13 mouse cellular contexts compared by ENCODE assay signal in the genomic region with DNA sequence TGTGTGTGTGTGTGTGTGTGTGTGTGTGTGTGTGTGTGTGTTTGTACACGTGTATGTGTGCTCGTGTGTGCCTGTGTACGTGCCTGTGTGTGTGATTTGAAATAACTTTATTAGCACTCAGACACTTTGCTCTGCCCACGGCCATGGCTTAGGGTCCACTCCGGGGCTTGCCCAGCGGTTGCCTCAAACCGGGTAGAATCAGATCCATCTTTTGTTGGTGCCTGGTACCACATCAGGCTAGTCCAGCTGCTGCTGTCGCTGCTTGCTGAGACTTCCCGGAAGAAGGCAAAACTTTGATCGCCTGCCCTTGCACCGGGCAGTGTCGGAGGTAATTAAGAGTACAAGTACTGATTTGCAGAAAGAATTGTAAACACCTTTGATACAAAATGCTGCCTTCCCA. TPM values are rescaled to one million over a fixed set of nuclear protein-coding genes. Genes with fewer than 3 reads are reported as not detected.
DNase-seq lines count a peak whose midpoint lies in the region; ATAC-seq and TF ChIP-seq lines count a peak whose summit lies in the region.
"Had no signal": no experiment of that assay in that cellular context is flagged by ENCODE, and none has a peak within 500 bp of the region (broad histone marks: within the 10 kb centered on the region; RNA-seq: fewer than 3 reads in every experiment).

No protein-coding gene starts in this region.

- no peaks in the 10 kb centered on the region for H3K36me3 ChIP-seq in intestine, embryonic 14.5 days (ENCODE audit: control insufficient read depth, insufficient read depth, low read length)
- no peaks in the 10 kb centered on the region for H3K36me3 ChIP-seq in intestine, postnatal 0 days (ENCODE audit: control insufficient read depth, insufficient read depth)
- H3K36me3 ChIP-seq in embryonic facial prominence, embryonic 10.5 days (replicated peaks), result no peaks in the 10 kb centered on the region
- peaks cover 4% of the 10 kb centered on the region; the same call in 1 of the 2 replicates for H3K36me3 ChIP-seq in hindbrain, embryonic 14.5 days (replicated peaks; ENCODE audit: control insufficient read depth, insufficient read depth)
- H3K36me3 ChIP-seq: heart, embryonic 15.5 days; liver, embryonic 13.5 days had no signal

- TF ChIP-seq CTCF in intestine, postnatal 0 days (IDR thresholded peaks at IDR 0.05; ENCODE audit: low read depth), result no peak
- TF ChIP-seq CTCF in layer of hippocampus, adult 2 months (conservative IDR thresholded peaks at IDR 0.05), result no peak

- 20% methylated on average over 12 of the region's 12 CpGs for WGBS in intestine, embryonic 14.5 days
- 20% methylated on average over 12 of the region's 12 CpGs for WGBS in intestine, postnatal 0 days
- WGBS in embryonic facial prominence, embryonic 10.5 days, result 71% methylated on average over 12 of the region's 12 CpGs
- 27% methylated on average over 12 of the region's 12 CpGs for WGBS in hindbrain, embryonic 14.5 days

- no peaks in the 10 kb centered on the region for H3K9me3 ChIP-seq in intestine, embryonic 14.5 days (ENCODE audit: control insufficient read depth, low read length)
- H3K9me3 ChIP-seq in intestine, postnatal 0 days (ENCODE audit: control insufficient read depth), result no peaks in the 10 kb centered on the region
- H3K9me3 ChIP-seq in embryonic facial prominence, embryonic 10.5 days, result no peaks in the 10 kb centered on the region
- no peaks in the 10 kb centered on the region for H3K9me3 ChIP-seq in hindbrain, embryonic 14.5 days (ENCODE audit: control insufficient read depth, low read length)
- H3K9me3 ChIP-seq: heart, embryonic 15.5 days; liver, embryonic 13.5 days had no signal

- H3K9ac ChIP-seq in intestine, embryonic 14.5 days (ENCODE audit: low read length), result no peak overlapping the region
- H3K9ac ChIP-seq in intestine, postnatal 0 days (ENCODE audit: low read depth, low read length), result no peak overlapping the region
- H3K9ac ChIP-seq in hindbrain, embryonic 14.5 days, result peak overlapping the region; percentile 26; the same call in 1 of the 2 replicates
- H3K9ac ChIP-seq: heart, embryonic 15.5 days; liver, embryonic 13.5 days had no signal

- no peaks in the 10 kb centered on the region for H3K27me3 ChIP-seq in intestine, embryonic 14.5 days (replicated peaks; ENCODE audit: control insufficient read depth, insufficient read depth, low read length)
- no peaks in the 10 kb centered on the region for H3K27me3 ChIP-seq in intestine, postnatal 0 days (replicated peaks; ENCODE audit: control insufficient read depth, insufficient read depth, low read length)
- no peaks in the 10 kb centered on the region for H3K27me3 ChIP-seq in embryonic facial prominence, embryonic 10.5 days (replicated peaks; ENCODE audit: low read depth, poor library complexity, severe bottlenecking)
- H3K27me3 ChIP-seq in hindbrain, embryonic 14.5 days (ENCODE audit: control insufficient read depth, insufficient read depth, low read length), result no peaks in the 10 kb centered on the region
- H3K27me3 ChIP-seq: heart, embryonic 15.5 days had no signal

- no peak for DNase-seq in intestine, embryonic 14.5 days (ENCODE audit: low spot score)
- no peak for DNase-seq in embryonic facial prominence, embryonic 10.5 days (ENCODE audit: low spot score)
- DNase-seq in hindbrain, embryonic 14.5 days (ENCODE audit: low spot score), result no peak
- DNase-seq in neural tube, embryonic 10.5 days (ENCODE audit: extremely low spot score, low spot score), result peak; percentile 52
- no peak for DNase-seq in layer of hippocampus, adult 2 months (ENCODE audit: low spot score in 2 of 2)
- no peak for DNase-seq in T-cell, adult 2 months (ENCODE audit: low spot score)
- DNase-seq in cerebellum, adult 8-10 months, result no peak
- DNase-seq: liver, embryonic 13.5 days had no signal

- H3K4me1 ChIP-seq in intestine, embryonic 14.5 days (replicated peaks; ENCODE audit: control insufficient read depth, insufficient read depth, low read length), result peaks cover 53% of the 10 kb centered on the region
- H3K4me1 ChIP-seq in intestine, postnatal 0 days (replicated peaks; ENCODE audit: control insufficient read depth, insufficient read depth, low read length), result no peaks in the 10 kb centered on the region
- peaks cover 56% of the 10 kb centered on the region for H3K4me1 ChIP-seq in embryonic facial prominence, embryonic 10.5 days
- peaks cover 69% of the 10 kb centered on the region for H3K4me1 ChIP-seq in hindbrain, embryonic 14.5 days (replicated peaks; ENCODE audit: control insufficient read depth, insufficient read depth, low read length)
- H3K4me1 ChIP-seq: liver, embryonic 13.5 days had no signal

- no peak for ATAC-seq in intestine, embryonic 14.5 days (replicated peaks; ENCODE audit: low FRiP score, low TSS enrichment, low read depth)
- ATAC-seq in intestine, postnatal 0 days, result no peak
- no peak for ATAC-seq in hindbrain, embryonic 14.5 days (ENCODE audit: low FRiP score)

- peak overlapping the region; percentile 83; the same call in 1 of the 2 replicates for H3K27ac ChIP-seq in intestine, embryonic 14.5 days (ENCODE audit: low read depth)
- no peak overlapping the region for H3K27ac ChIP-seq in intestine, postnatal 0 days (ENCODE audit: low read depth, low read length)
- peak overlapping the region; percentile 24; the same call in 1 of the 2 replicates for H3K27ac ChIP-seq in embryonic facial prominence, embryonic 10.5 days (replicated peaks)
- peak overlapping the region; percentile 38 for H3K27ac ChIP-seq in hindbrain, embryonic 14.5 days
- H3K27ac ChIP-seq in layer of hippocampus, adult 2 months, result no peak overlapping the region
- H3K27ac ChIP-seq: kidney, postnatal 0 days; liver, embryonic 13.5 days; macrophage had no signal

- no peak overlapping the region for H3K4me3 ChIP-seq in intestine, embryonic 14.5 days (ENCODE audit: low read depth, low read length)
- no peak overlapping the region for H3K4me3 ChIP-seq in intestine, postnatal 0 days (ENCODE audit: low read depth, low read length)
- H3K4me3 ChIP-seq in embryonic facial prominence, embryonic 10.5 days, result no peak overlapping the region
- peak overlapping the region; percentile 3; the same call in 1 of the 2 replicates for H3K4me3 ChIP-seq in hindbrain, embryonic 14.5 days (replicated peaks; ENCODE audit: low read length)
- no peak overlapping the region; the same call in 1 of the 2 replicates for H3K4me3 ChIP-seq in layer of hippocampus, adult 2 months
- H3K4me3 ChIP-seq: heart, embryonic 15.5 days; liver, embryonic 13.5 days had no signal

- peak overlapping the region; percentile 33 for H3K4me2 ChIP-seq in intestine, embryonic 14.5 days (ENCODE audit: low read length)
- H3K4me2 ChIP-seq in intestine, postnatal 0 days (replicated peaks; ENCODE audit: low read depth), result no peak overlapping the region; the same call in 1 of the 2 replicates
- peak overlapping the region; percentile 47 for H3K4me2 ChIP-seq in hindbrain, embryonic 14.5 days (replicated peaks)
- H3K4me2 ChIP-seq: heart, embryonic 15.5 days; liver, embryonic 13.5 days had no signal

RNA-seq across cellular contexts. Expression of a gene that starts 12.1 kb away (rescaled TPM):
- 23.9 and 25.1 TPM in 2 replicates for polyA plus RNA-seq in intestine, embryonic 14.5 days (2014; fragmentation: Nextera tagmentation; extraction: Ambion mirVana)
- 2.2 and 3.4 TPM in 2 replicates for polyA plus RNA-seq in intestine, postnatal 0 days (2015; fragmentation: Nextera tagmentation; extraction: Ambion mirVana)
- polyA plus RNA-seq in embryonic facial prominence, embryonic 10.5 days (2016; fragmentation: Nextera tagmentation; extraction: Ambion mirVana), result 4.0 and 5.0 TPM in 2 replicates
- 38.2 and 55.9 TPM in 2 replicates for polyA plus RNA-seq in hindbrain, embryonic 14.5 days (2014; fragmentation: Nextera tagmentation; extraction: Ambion mirVana)
- 10 to 100 TPM; 13.2 to 13.4 TPM for total RNA-seq in layer of hippocampus, adult 2 months (2021)
- total RNA-seq: MEL had no signal
- polyA plus RNA-seq: macrophage had no signal

Comparison
In these comparisons a context has a peak if more than half of its experiments do, and no peak if none do; other contexts are left out.
1. H3K27ac ChIP-seq: peak in intestine, embryonic 14.5 days (single experiment), embryonic facial prominence, embryonic 10.5 days (single experiment) and hindbrain, embryonic 14.5 days (single experiment); none in intestine, postnatal 0 days (single experiment) and layer of hippocampus, adult 2 months (single experiment).